Mouse (Mus musculus): ENCODE data around the gene Gm19402. TPM values are rescaled to one million over a fixed set of nuclear protein-coding genes. Genes with fewer than 3 reads are reported as not detected.

Gene Gm19402
- polyA plus RNA-seq, 1 experiment: not detected

- peak in 1 of 2 experiments; percentile 47 for DNase-seq (ENCODE audit: extremely low spot score in 1 of 2, low spot score in 1 of 2)
These were observed 23.2 kb downstream of the Gm19402 start for GRCm38 (mm10) chr10:77667402-77667801.

DNA sequence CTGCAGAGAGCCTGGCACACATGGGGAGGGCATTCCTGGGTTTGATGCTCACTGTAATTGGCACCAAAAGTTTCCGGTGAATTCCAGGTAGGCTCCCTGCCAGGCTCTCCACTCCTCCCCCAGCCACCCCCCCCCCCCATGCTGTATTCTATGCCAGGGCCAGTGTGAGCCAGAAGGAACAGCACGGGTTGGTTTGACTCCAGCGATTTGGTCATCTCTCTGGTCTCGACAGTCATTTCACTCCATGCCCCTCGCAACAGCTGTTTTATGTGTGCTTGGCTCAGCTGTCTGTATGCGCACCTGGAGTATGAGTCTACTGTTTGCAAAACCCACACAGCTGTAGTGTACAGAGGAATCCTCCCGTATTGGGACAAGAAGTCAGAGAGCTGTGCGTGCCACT lies 24.2 kb downstream of the Gm19402 start:
- DNase-seq (ENCODE audit: extremely low spot score in 1 of 2, low spot score in 1 of 2): no peak

- no peak for DNase-seq (ENCODE audit: extremely low spot score in 1 of 2, low spot score in 1 of 2)
These were observed 26.4 kb downstream of the Gm19402 start for GRCm38 (mm10) chr10:77663949-77664665.

DNA sequence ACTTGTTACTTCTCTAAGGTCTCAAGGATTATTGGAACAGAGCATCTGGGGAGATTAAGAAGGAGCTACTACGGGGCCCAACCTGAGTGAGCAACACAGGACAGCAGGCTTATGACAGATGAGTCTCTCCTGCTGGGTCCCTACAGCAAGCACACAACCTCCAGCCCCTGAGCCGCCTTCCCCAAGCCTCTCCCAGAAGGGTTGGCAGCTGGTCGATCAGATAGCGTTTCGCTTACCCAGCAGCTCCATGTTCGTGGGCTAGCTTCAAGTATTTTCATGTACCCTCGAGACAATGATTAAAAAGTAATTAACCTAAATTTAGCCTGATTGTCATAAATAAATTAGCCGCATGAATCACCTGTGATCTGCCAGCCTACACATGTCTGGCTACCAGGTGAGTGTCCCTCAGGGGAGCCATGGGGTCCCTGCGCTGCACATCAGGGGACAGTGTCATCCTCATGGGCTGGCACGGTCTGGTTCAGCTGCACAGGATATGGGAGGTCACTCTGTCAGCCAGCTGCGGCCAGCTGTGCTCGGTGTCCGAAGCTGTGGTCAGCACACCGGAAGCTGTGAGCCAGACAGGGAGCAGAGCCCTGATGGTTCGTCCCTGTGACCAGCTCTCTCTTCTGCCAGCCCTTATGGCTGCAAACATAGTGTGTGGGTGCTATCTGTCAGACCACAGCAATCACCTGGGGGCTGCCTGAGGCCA lies 32.1 kb downstream of the Gm19402 start:
- DNase-seq (ENCODE audit: extremely low spot score in 1 of 2, low spot score in 1 of 2): no peak

GRCm38 (mm10) chr10:77652046-77652445 lies 38.5 kb downstream of the Gm19402 start:
- peak in 1 of 2 experiments; percentile 7 for DNase-seq (ENCODE audit: extremely low spot score in 1 of 2, low spot score in 1 of 2)

DNA sequence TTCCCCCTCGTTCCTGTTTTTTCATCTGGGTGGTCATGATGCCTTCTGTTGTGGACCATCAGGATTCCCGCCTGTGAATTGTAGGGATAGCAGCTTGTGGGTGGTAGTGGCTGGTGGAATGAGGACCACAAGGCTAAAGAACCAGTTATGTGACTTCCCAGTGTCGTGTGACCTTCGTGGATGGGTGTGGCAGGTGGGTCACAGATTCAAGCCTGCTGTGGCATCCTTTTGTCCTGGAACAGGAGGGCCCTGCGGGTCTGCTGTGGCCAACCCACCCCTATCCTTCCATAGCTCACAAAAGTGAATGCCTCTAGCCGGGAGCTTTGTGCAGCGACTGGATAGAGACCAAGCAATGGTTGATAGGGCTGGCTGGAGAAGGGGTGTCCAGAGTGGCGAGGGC lies 42.7 kb downstream of the Gm19402 start:
- no peak for DNase-seq (ENCODE audit: extremely low spot score in 1 of 2, low spot score in 1 of 2)

- no peak for DNase-seq (ENCODE audit: extremely low spot score in 1 of 2, low spot score in 1 of 2)
These were observed 43.1 kb downstream of the Gm19402 start for GRCm38 (mm10) chr10:77647461-77647860.

DNA sequence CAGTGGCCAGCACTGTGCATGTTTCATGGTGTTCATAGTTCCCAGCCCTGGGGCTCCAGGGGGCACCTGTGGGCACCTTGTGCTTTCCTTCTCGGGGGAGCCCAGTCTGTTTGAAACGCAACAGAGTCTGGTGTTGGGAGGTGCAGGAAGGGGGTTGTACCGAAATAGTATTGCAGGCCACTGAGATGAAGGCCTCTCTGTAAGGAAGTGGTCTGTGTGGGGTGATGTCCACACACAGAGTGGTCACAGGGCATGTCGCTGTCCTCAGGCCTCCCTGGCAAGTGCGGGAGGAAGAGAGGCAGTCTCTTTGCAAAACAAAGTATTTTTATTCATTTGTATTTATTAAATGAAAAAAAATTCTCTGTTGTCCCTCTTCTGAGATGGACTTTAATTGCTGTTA lies 45.0 kb downstream of the Gm19402 start:
- DNase-seq (ENCODE audit: extremely low spot score in 1 of 2, low spot score in 1 of 2): no peak

- no peak for DNase-seq (ENCODE audit: extremely low spot score in 1 of 2, low spot score in 1 of 2)
These were observed 47.4 kb downstream of the Gm19402 start for GRCm38 (mm10) chr10:77643160-77643559.

Other genes starting within 250 kb of the Gm19402 start
- gene Fam207a, start 175.0 kb downstream of the Gm19402 start, polyA plus RNA-seq (2012; rRNA removed): 43.7 and 44.9 TPM in 2 replicates
- 4.5 and 6.8 TPM in 2 replicates for gene Itgb2, start 160.5 kb downstream of the Gm19402 start, polyA plus RNA-seq (2012; rRNA removed)
- 125 and 132 TPM in 2 replicates for gene Pttg1ip, start 109.0 kb downstream of the Gm19402 start, polyA plus RNA-seq (2012; rRNA removed)
- gene Sumo3, start 84.7 kb downstream of the Gm19402 start, polyA plus RNA-seq (2012; rRNA removed): 358 and 364 TPM in 2 replicates
- gene Gm49325, start 84.6 kb downstream of the Gm19402 start, polyA plus RNA-seq (2012; rRNA removed): 15.9 and 23.0 TPM in 2 replicates
- gene Ube2g2, start 68.5 kb downstream of the Gm19402 start, polyA plus RNA-seq (2012; rRNA removed): 47.9 and 51.8 TPM in 2 replicates
- gene Tspear, start 4.2 kb downstream of the Gm19402 start, polyA plus RNA-seq (2012; rRNA removed): 0.04 TPM in 1 of 2 replicates, not detected in the other
- gene Gm9508, start 6.5 kb upstream of the Gm19402 start, polyA plus RNA-seq (2012; rRNA removed): not detected in 2 replicates
- gene Gm10272, start 15.9 kb upstream of the Gm19402 start, polyA plus RNA-seq (2012; rRNA removed): not detected in 2 replicates
- not detected in 2 replicates for gene Gm10024, start 20.7 kb upstream of the Gm19402 start, polyA plus RNA-seq (2012; rRNA removed)
- not detected in 2 replicates for gene Gm10142, start 25.1 kb upstream of the Gm19402 start, polyA plus RNA-seq (2012; rRNA removed)
- not detected in 2 replicates for gene Krtap12-1, start 29.8 kb upstream of the Gm19402 start, polyA plus RNA-seq (2012; rRNA removed)
- not detected in 2 replicates for gene Gm10100, start 35.7 kb upstream of the Gm19402 start, polyA plus RNA-seq (2012; rRNA removed)
- gene Gm18596, start 51.9 kb upstream of the Gm19402 start, polyA plus RNA-seq (2012; rRNA removed): not detected in 2 replicates
- not detected in 2 replicates for gene Gm9736, start 60.6 kb upstream of the Gm19402 start, polyA plus RNA-seq (2012; rRNA removed)
- not detected in 2 replicates for gene Gm3233, start 68.9 kb upstream of the Gm19402 start, polyA plus RNA-seq (2012; rRNA removed)
- gene Gm3238, start 80.6 kb upstream of the Gm19402 start, polyA plus RNA-seq (2012; rRNA removed): not detected in 2 replicates
- gene Gm7138, start 86.2 kb upstream of the Gm19402 start, polyA plus RNA-seq (2012; rRNA removed): not detected in 2 replicates
- gene Gm3250, start 91.8 kb upstream of the Gm19402 start, polyA plus RNA-seq (2012; rRNA removed): not detected in 2 replicates
- gene Gm7137, start 97.4 kb upstream of the Gm19402 start, polyA plus RNA-seq (2012; rRNA removed): not detected in 2 replicates
- not detected in 2 replicates for gene Gm9639, start 104.3 kb upstream of the Gm19402 start, polyA plus RNA-seq (2012; rRNA removed)
- not detected in 2 replicates for gene Gm19668, start 108.4 kb upstream of the Gm19402 start, polyA plus RNA-seq (2012; rRNA removed)
- not detected in 2 replicates for gene Gm9507, start 121.1 kb upstream of the Gm19402 start, polyA plus RNA-seq (2012; rRNA removed)
- gene Gm2696, start 123.9 kb upstream of the Gm19402 start, polyA plus RNA-seq (2012; rRNA removed): not detected in 2 replicates
- not detected in 2 replicates for gene Krtap10-4, start 136.3 kb upstream of the Gm19402 start, polyA plus RNA-seq (2012; rRNA removed)
- not detected in 2 replicates for gene Krtap10-10, start 145.2 kb upstream of the Gm19402 start, polyA plus RNA-seq (2012; rRNA removed)
- gene Gm36176, start 156.0 kb upstream of the Gm19402 start, polyA plus RNA-seq (2012; rRNA removed): not detected in 2 replicates
- not detected in 2 replicates for gene Gm10318, start 162.1 kb upstream of the Gm19402 start, polyA plus RNA-seq (2012; rRNA removed)
- not detected in 2 replicates for gene Gm3285, start 171.2 kb upstream of the Gm19402 start, polyA plus RNA-seq (2012; rRNA removed)
- 5.6 and 6.3 TPM in 2 replicates for gene Lrrc3, start 211.8 kb upstream of the Gm19402 start, polyA plus RNA-seq (2012; rRNA removed)

All from frontal cortex, adult 2 months (tissue).